Mouse (Mus musculus) midbrain, embryonic 11.5 days (tissue): ENCODE results near the gene Fbxl5. TPM values are rescaled to one million over a fixed set of nuclear protein-coding genes. Genes with fewer than 3 reads are reported as not detected.

ENCODE experiments used
- ATAC-seq: fragments of 200-750 bp; cut with Nextera tagmentation; 2 replicates; pipeline ENCODE4 v1.8.0; 2017; ENCODE audit warnings: moderate TSS enrichment, moderate library complexity; ENCODE audit not compliant: low FRiP score
- DNase-seq: peaks from one replicate; pipeline ENCODE4 v3.0.0; 2015; ENCODE audit warnings: low spot score; ENCODE audit errors: missing footprints
- H3K27ac ChIP-seq: fragments of 300-500 bp; sonication (generic); 2 replicates; pipeline ENCODE4 v1.5.1; 2014; ENCODE audit warnings: low read depth, low read length
- H3K27me3 ChIP-seq: fragments of 300-500 bp; sonication (generic); 2 replicates; pipeline ENCODE4 v1.6.1; 2014; ENCODE audit warnings: mild to moderate bottlenecking, low read length, moderate library complexity, mixed read lengths; ENCODE audit not compliant: control insufficient read depth, insufficient read depth
- H3K36me3 ChIP-seq: fragments of 300-500 bp; sonication (generic); 2 replicates; pipeline ENCODE4 v1.6.1; 2014; ENCODE audit warnings: mild to moderate bottlenecking, low read length, moderate library complexity, mixed read lengths; ENCODE audit not compliant: control insufficient read depth, insufficient read depth
- H3K4me1 ChIP-seq: fragments of 300-500 bp; sonication (generic); 2 replicates; pipeline ENCODE4 v1.6.1; 2014; ENCODE audit warnings: low read length; ENCODE audit not compliant: control insufficient read depth, insufficient read depth
- H3K4me2 ChIP-seq: fragments of 300-500 bp; sonication (generic); 2 replicates; pipeline ENCODE4 v1.6.1; 2014; ENCODE audit warnings: mild to moderate bottlenecking, moderate library complexity
- H3K4me3 ChIP-seq: fragments of 300-500 bp; sonication (generic); 2 replicates; pipeline ENCODE4 v1.5.1; 2014; ENCODE audit warnings: low read depth, low read length
- H3K9ac ChIP-seq: fragments of 300-500 bp; sonication (generic); 2 replicates; pipeline ENCODE4 v1.6.1; 2014; ENCODE audit warnings: low read length
- H3K9me3 ChIP-seq: fragments of 300-500 bp; sonication (generic); 2 replicates; pipeline ENCODE4 v1.6.1; 2016; ENCODE audit warnings: low read length; ENCODE audit not compliant: control insufficient read depth
- WGBS: fragments of 180-500 bp; shearing (Covaris S2); extraction: QIAGEN DNeasy Blood & Tissue Kit; methylation state at CpG from one replicate; pipeline ENCODE4 v1.1.7; 2014; 5-methylcytosine and 5-hydroxymethylcytosine counted together
- polyA plus RNA-seq: library from polyadenylated mRNA; unstranded; fragments of >200 nt; fragmentation: Nextera tagmentation; extraction: Ambion mirVana; gene quantifications from 2 replicates; pipeline ENCODE4 v1.2.1, GENCODE M21; 2014

Gene Fbxl5
- polyA plus RNA-seq, 1 experiment from 2014 or later = 73.1 TPM

GRCm38 (mm10) chr5:43853868-43854488, 32.5 kb upstream of the Fbxl5 start:
- H3K4me3 ChIP-seq = no peak overlapping the region
- H3K4me1 ChIP-seq = no peaks in the 10 kb centered on the region
- H3K4me2 ChIP-seq = no peak overlapping the region
- H3K27me3 ChIP-seq = no peaks in the 10 kb centered on the region
- 89% methylated on average over 7 of the region's 7 CpGs for WGBS
- no peak overlapping the region for H3K9ac ChIP-seq
- ATAC-seq (no peak), DNase-seq (no peak)
- H3K27ac ChIP-seq = no peak overlapping the region
- H3K9me3 ChIP-seq = no peaks in the 10 kb centered on the region
- no peaks in the 10 kb centered on the region for H3K36me3 ChIP-seq

GRCm38 (mm10) chr5:43853096-43853867, 31.8 kb upstream of the Fbxl5 start:
- H3K27me3 ChIP-seq = no peaks in the 10 kb centered on the region
- no peak overlapping the region for H3K27ac ChIP-seq
- H3K36me3 ChIP-seq = no peaks in the 10 kb centered on the region
- H3K4me3 ChIP-seq = no peak overlapping the region
- no peak for DNase-seq
- no peak overlapping the region for H3K9ac ChIP-seq
- H3K4me1 ChIP-seq = no peaks in the 10 kb centered on the region
- no peaks in the 10 kb centered on the region for H3K9me3 ChIP-seq
- ATAC-seq = no peak
- 80% methylated on average over 11 of the region's 11 CpGs for WGBS
- H3K4me2 ChIP-seq = no peak overlapping the region

- Histone ChIP-seq H3K4me1 (no peaks in the 10 kb centered on the region), H3K27ac (no peak overlapping the region), H3K9me3 (no peaks in the 10 kb centered on the region), H3K27me3 (no peaks in the 10 kb centered on the region), H3K4me2 (no peak overlapping the region), H3K4me3 (no peak overlapping the region), H3K9ac (no peak overlapping the region), H3K36me3 (no peaks in the 10 kb centered on the region)
- DNase-seq = no peak
- 89% methylated on average over 3 of the region's 3 CpGs for WGBS
- ATAC-seq = no peak
These were observed 26.8 kb upstream of the Fbxl5 start for GRCm38 (mm10) chr5:43848275-43848674.

- H3K27ac ChIP-seq = no peak overlapping the region
- H3K9me3 ChIP-seq = no peaks in the 10 kb centered on the region
- no peaks in the 10 kb centered on the region for H3K36me3 ChIP-seq
- no peak for ATAC-seq
- no peaks in the 10 kb centered on the region for H3K4me1 ChIP-seq
- H3K4me3 ChIP-seq = no peak overlapping the region
- DNase-seq = no peak
- no peak overlapping the region for H3K4me2 ChIP-seq
- no peaks in the 10 kb centered on the region for H3K27me3 ChIP-seq
- no peak overlapping the region for H3K9ac ChIP-seq
These were observed 26.1 kb upstream of the Fbxl5 start for GRCm38 (mm10) chr5:43847555-43847954.

- Histone ChIP-seq H3K4me1 (no peaks in the 10 kb centered on the region), H3K36me3 (no peaks in the 10 kb centered on the region), H3K4me2 (no peak overlapping the region), H3K27ac (no peak overlapping the region), H3K9ac (no peak overlapping the region), H3K27me3 (no peaks in the 10 kb centered on the region), H3K4me3 (no peak overlapping the region), H3K9me3 (no peaks in the 10 kb centered on the region)
- WGBS = 18% methylated on average over 2 of the region's 2 CpGs
- DNase-seq (no peak), ATAC-seq (0 out of 2 replicates have a peak, but pooled peaks have one; percentile 11)
These were observed 24.8 kb upstream of the Fbxl5 start for GRCm38 (mm10) chr5:43846227-43846626.

GRCm38 (mm10) chr5:43845646-43846045, 24.2 kb upstream of the Fbxl5 start:
- no peak for DNase-seq
- no peaks in the 10 kb centered on the region for H3K27me3 ChIP-seq
- no peaks in the 10 kb centered on the region for H3K36me3 ChIP-seq
- H3K4me2 ChIP-seq = no peak overlapping the region
- no peaks in the 10 kb centered on the region for H3K9me3 ChIP-seq
- H3K9ac ChIP-seq = no peak overlapping the region
- no peak overlapping the region for H3K27ac ChIP-seq
- ATAC-seq = no peak
- no peaks in the 10 kb centered on the region for H3K4me1 ChIP-seq
- 61% methylated on average over 1 of the region's 1 CpGs for WGBS
- H3K4me3 ChIP-seq = no peak overlapping the region

GRCm38 (mm10) chr5:43845083-43845482, 23.6 kb upstream of the Fbxl5 start:
- Histone ChIP-seq H3K36me3 (no peaks in the 10 kb centered on the region), H3K4me3 (no peak overlapping the region), H3K27me3 (no peaks in the 10 kb centered on the region), H3K4me1 (no peaks in the 10 kb centered on the region), H3K4me2 (no peak overlapping the region), H3K27ac (no peak overlapping the region), H3K9me3 (no peaks in the 10 kb centered on the region), H3K9ac (no peak overlapping the region)
- no peak for DNase-seq
- ATAC-seq = no peak
- 85% methylated on average over 5 of the region's 5 CpGs for WGBS

GRCm38 (mm10) chr5:43842576-43843155, 21.2 kb upstream of the Fbxl5 start:
- ATAC-seq (no peak), DNase-seq (no peak)
- 76% methylated on average over 3 of the region's 3 CpGs for WGBS
- no peaks in the 10 kb centered on the region for H3K4me1 ChIP-seq
- H3K27me3 ChIP-seq = no peaks in the 10 kb centered on the region
- no peak overlapping the region for H3K9ac ChIP-seq
- H3K36me3 ChIP-seq = no peaks in the 10 kb centered on the region
- no peak overlapping the region for H3K27ac ChIP-seq
- H3K4me2 ChIP-seq = no peak overlapping the region
- no peaks in the 10 kb centered on the region for H3K9me3 ChIP-seq
- H3K4me3 ChIP-seq = no peak overlapping the region

GRCm38 (mm10) chr5:43842011-43842285, 20.5 kb upstream of the Fbxl5 start:
- 84% methylated on average over 5 of the region's 5 CpGs for WGBS
- Histone ChIP-seq H3K4me2 (no peak overlapping the region), H3K4me1 (no peaks in the 10 kb centered on the region), H3K4me3 (no peak overlapping the region), H3K27me3 (no peaks in the 10 kb centered on the region), H3K27ac (no peak overlapping the region), H3K36me3 (no peaks in the 10 kb centered on the region), H3K9me3 (no peaks in the 10 kb centered on the region), H3K9ac (no peak overlapping the region)
- ATAC-seq = no peak
- no peak for DNase-seq
